Mouse (Mus musculus) gastrocnemius, postnatal 14 days (tissue): Measurements from ENCODE around the gene Olfr1511. TPM values are rescaled to one million over a fixed set of nuclear protein-coding genes. Genes with fewer than 3 reads are reported as not detected.
"Not testable (repeated sequence)": the region's sequence is repeated elsewhere in the genome, so short reads cannot be mapped to it uniquely, and the experiment has no call there.

Experiments used
- DNase-seq: peaks from one replicate; pipeline ENCODE4 v3.0.0; 2021; ENCODE audit warnings: mixed read lengths
- intact Hi-C: fragments of 180-260 bp; cut with DNase I; formaldehyde crosslinking; loops from one replicate; pipeline ENCODE4 v1.15.1; 2025; ENCODE audit warnings: low total_unique reads
- long read RNA-seq, 2 experiments: library from polyadenylated mRNA; stranded (forward); transcript quantifications; one replicate each; pipeline ENCODE4 v2.0.0; 2021
- total RNA-seq, 2 experiments: library from RNA; stranded (reverse); gene quantifications; 2 replicates each; pipeline ENCODE4 v1.2.3; 2021

Gene Olfr1511
- total RNA-seq, result not detected
- long read RNA-seq, experiment 1, result 0 reads
- long read RNA-seq, experiment 2, result 0 reads

GRCm38 (mm10) chr14:52397279-52397678 lies at the start of gene Olfr1511:
Gene Olfr1511, minus strand, starts transcription at chr14:52397379.
- no peak for DNase-seq
- intact Hi-C loops, result no loop called here

- no peak for DNase-seq
- intact Hi-C loops, result no loop called here
Observed at GRCm38 (mm10) chr14:52442690-52443089, 45.5 kb upstream of the Olfr1511 start, which contains the start of gene Olfr1509. Gene Olfr1509, plus strand, starts transcription at chr14:52442990.

GRCm38 (mm10) chr14:52427686-52428085 lies 30.5 kb upstream of the Olfr1511 start:
- intact Hi-C loops, result no loop called here
- DNase-seq, result no peak

- no peak for DNase-seq
- intact Hi-C loops, result no loop called here
Observed at GRCm38 (mm10) chr14:52414273-52414672, 17.1 kb upstream of the Olfr1511 start, which contains the start of gene Olfr1510. Gene Olfr1510, minus strand, starts transcription at chr14:52414373.

GRCm38 (mm10) chr14:52410142-52410919 lies 13.2 kb upstream of the Olfr1511 start:
- intact Hi-C loops, DNase-seq: not testable (repeated sequence)

GRCm38 (mm10) chr14:52390084-52390848 lies 6.9 kb downstream of the Olfr1511 start:
- DNase-seq, intact Hi-C loops: not testable (repeated sequence)

GRCm38 (mm10) chr14:52379068-52379467 lies 18.1 kb downstream of the Olfr1511 start, which contains the start of gene Olfr1512:
Gene Olfr1512, minus strand, starts transcription at chr14:52379168.
- DNase-seq, result no peak
- intact Hi-C loops, result no loop called here

- DNase-seq, result no peak
- intact Hi-C loops, result no loop called here
Observed at GRCm38 (mm10) chr14:52368741-52369140, 28.4 kb downstream of the Olfr1511 start.

- DNase-seq, result no peak
- intact Hi-C loops, result no loop called here
Observed at GRCm38 (mm10) chr14:52356308-52356707, 40.9 kb downstream of the Olfr1511 start, which contains the start of gene Olfr1513. Gene Olfr1513, minus strand, starts transcription at chr14:52356408.

Other genes with a start within 250 kb of the Olfr1511 start
- gene Supt16, start 200.0 kb downstream of the Olfr1511 start, total RNA-seq, result 10 to 100 TPM; 15.7 to 16.1 TPM
- 10 to 100 TPM; 36.5 to 37.7 TPM for gene Chd8, start 139.6 kb downstream of the Olfr1511 start, total RNA-seq
- gene Tox4, start 118.2 kb downstream of the Olfr1511 start, total RNA-seq, result 10 to 100 TPM; 31.9 to 33.1 TPM
- 1 to 10 TPM; 3.7 to 5.0 TPM for gene Rab2b, start 117.8 kb downstream of the Olfr1511 start, total RNA-seq
- 10 to 100 TPM; 11.8 to 14.7 TPM for gene Mettl3, start 92.3 kb downstream of the Olfr1511 start, total RNA-seq
- gene Sall2, start 68.6 kb downstream of the Olfr1511 start, total RNA-seq, result 1 to 10 TPM; 1.9 to 2.4 TPM
- gene Olfr1513, start 41.0 kb downstream of the Olfr1511 start, total RNA-seq, result not detected
- not detected for gene Olfr1512, start 18.2 kb downstream of the Olfr1511 start, total RNA-seq
- gene Olfr1510, start 17.0 kb upstream of the Olfr1511 start, total RNA-seq, result not detected
- gene Olfr1509, start 45.6 kb upstream of the Olfr1511 start, total RNA-seq, result not detected
- gene Olfr1508, start 70.1 kb upstream of the Olfr1511 start, total RNA-seq, result not detected
- gene Olfr1507, start 98.4 kb upstream of the Olfr1511 start, total RNA-seq, result not detected